17 mouse cellular contexts compared by ENCODE assay signal in the genomic region with DNA sequence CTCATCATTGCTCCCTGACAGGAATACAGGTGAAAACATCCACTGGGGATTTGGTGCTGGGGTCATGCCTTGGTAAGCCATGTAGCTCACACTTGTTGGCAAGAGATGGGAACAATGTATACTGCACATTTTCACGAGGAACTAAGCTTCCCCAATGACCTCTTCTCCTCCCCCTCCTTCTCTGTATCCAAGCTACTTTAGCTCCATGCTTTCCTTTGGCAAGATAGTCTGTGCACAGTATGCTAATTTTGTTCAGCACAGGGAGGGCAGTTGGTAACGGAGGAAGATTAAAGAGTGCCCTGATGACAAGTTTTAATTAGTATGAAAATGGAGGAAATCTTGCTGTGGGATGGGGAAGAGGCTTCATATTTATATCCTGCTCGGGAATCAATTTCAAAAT.
"Had no signal": no experiment of that assay in that cellular context is flagged by ENCODE, and none has a peak within 500 bp of the region (broad histone marks: within the 10 kb centered on the region; RNA-seq: fewer than 3 reads in every experiment).

No protein-coding gene starts in this region.

- H3K4me2 ChIP-seq: kidney, embryonic 15.5 days; liver, embryonic 13.5 days; neural tube, embryonic 12.5 days; stomach, embryonic 15.5 days had no signal

- H3K27ac ChIP-seq: kidney, embryonic 15.5 days; left cerebral cortex, adult 2 months; liver, embryonic 13.5 days; neural tube, embryonic 12.5 days; stomach, embryonic 15.5 days had no signal

- H3K36me3 ChIP-seq: kidney, embryonic 15.5 days; liver, embryonic 13.5 days; neural tube, embryonic 12.5 days; stomach, embryonic 15.5 days had no signal

- H3K4me3 ChIP-seq: kidney, embryonic 15.5 days; left cerebral cortex, adult 2 months; liver, embryonic 13.5 days; neural tube, embryonic 12.5 days; stomach, embryonic 15.5 days had no signal

- H3K9ac ChIP-seq: kidney, embryonic 15.5 days; liver, embryonic 13.5 days; neural tube, embryonic 12.5 days; stomach, embryonic 15.5 days had no signal

- DNase-seq: kidney, adult 11 months; kidney, adult 8-10 months; kidney, postnatal 10 days; kidney, postnatal 36 days; layer of hippocampus, postnatal 36 days; liver, embryonic 13.5 days; lung, adult 2 months; lung, postnatal 14 days; lung, postnatal 4 days; retina, postnatal 1 day; right cerebral cortex, postnatal 25 days; spleen, adult 18-20 months; thymus, postnatal 25 days had no signal

- H3K9me3 ChIP-seq: kidney, embryonic 15.5 days; liver, embryonic 13.5 days; neural tube, embryonic 12.5 days; stomach, embryonic 15.5 days had no signal

- H3K4me1 ChIP-seq: neural tube, embryonic 12.5 days had no signal

- H3K27me3 ChIP-seq: kidney, embryonic 15.5 days; liver, embryonic 13.5 days; neural tube, embryonic 12.5 days; stomach, embryonic 15.5 days had no signal
